Mouse (Mus musculus) myocyte (in vitro differentiated cells): ENCODE data around the gene Rps6kb1. TPM values are rescaled to one million over a fixed set of nuclear protein-coding genes. Genes with fewer than 3 reads are reported as not detected.
A peak's percentile ranks its signal among the peaks of the same experiment; 100 is the strongest.

Source experiments
- H3K27me3 ChIP-seq: one replicate; pipeline ENCODE4 v1.6.1; 2011; ENCODE audit not compliant: control insufficient read depth, insufficient read depth, insufficient read length
- H3K36me3 ChIP-seq: one replicate; pipeline ENCODE4 v1.6.1; 2011; ENCODE audit not compliant: control insufficient read depth, insufficient read depth
- H3K4me2 ChIP-seq: one replicate; pipeline ENCODE4 v1.6.1; 2011; ENCODE audit warnings: low read depth, control low read depth
- H3K4me3 ChIP-seq: one replicate; pipeline ENCODE4 v1.5.1; 2011; ENCODE audit warnings: mild to moderate bottlenecking, control low read depth, moderate library complexity
- H3K79me2 ChIP-seq: one replicate; pipeline ENCODE4 v1.6.1; 2011; ENCODE audit not compliant: control insufficient read depth, insufficient read depth
- H3ac ChIP-seq: one replicate; pipeline ENCODE4 v1.6.1; 2011; ENCODE audit not compliant: control insufficient read depth, insufficient read length
- CEBPB ChIP-seq: IDR thresholded peaks from 2 replicates; pipeline ENCODE4 v1.6.1; 2011; ENCODE audit warnings: mild to moderate bottlenecking, moderate library complexity; ENCODE audit not compliant: poor library complexity, insufficient read depth, severe bottlenecking
- E2F4 ChIP-seq: IDR thresholded peaks from one replicate; pipeline ENCODE4 v1.6.1; 2011; ENCODE audit warnings: mild to moderate bottlenecking, control low read depth, moderate library complexity; ENCODE audit not compliant: insufficient read depth
- MAX ChIP-seq: IDR thresholded peaks from one replicate; pipeline ENCODE4 v1.6.1; 2011; ENCODE audit warnings: low read depth, mild to moderate bottlenecking, control low read depth
- MYOD1 ChIP-seq, 3 experiments: IDR thresholded peaks; one replicate each; pipeline ENCODE4 v1.6.1; 2011; ENCODE audit warnings: control low read depth in 2 of 3, low read depth in 2 of 3, mild to moderate bottlenecking in 2 of 3, moderate library complexity in 1 of 3; ENCODE audit not compliant: insufficient read length in 2 of 3, control insufficient read depth in 1 of 3
- MYOG ChIP-seq, 3 experiments: IDR thresholded peaks; one replicate each; pipeline ENCODE4 v1.6.1; 2011; ENCODE audit warnings: control low read depth in 2 of 3, low read depth in 2 of 3, mild to moderate bottlenecking in 2 of 3; ENCODE audit not compliant: insufficient read length in 2 of 3, control insufficient read depth in 1 of 3, insufficient read depth in 1 of 3
- POLR2A ChIP-seq: IDR thresholded peaks from one replicate; pipeline ENCODE4 v1.6.1; 2011; ENCODE audit warnings: low read depth, mild to moderate bottlenecking, control low read depth, moderate library complexity; ENCODE audit not compliant: insufficient read length
- POLR2AphosphoS2 ChIP-seq: IDR thresholded peaks from one replicate; pipeline ENCODE4 v1.6.1; 2011; ENCODE audit warnings: low read depth, control low read depth; ENCODE audit not compliant: insufficient read length
- REST ChIP-seq: IDR thresholded peaks from one replicate; pipeline ENCODE4 v1.6.1; 2011; ENCODE audit warnings: mild to moderate bottlenecking, control low read depth, moderate library complexity; ENCODE audit not compliant: insufficient read depth, insufficient read length
- SRF ChIP-seq: IDR thresholded peaks from one replicate; pipeline ENCODE4 v1.6.1; 2011; ENCODE audit warnings: low read depth; ENCODE audit not compliant: control insufficient read depth, insufficient read length
- TCF12 ChIP-seq: IDR thresholded peaks from one replicate; pipeline ENCODE4 v1.6.1; 2011; ENCODE audit warnings: mild to moderate bottlenecking, control low read depth; ENCODE audit not compliant: poor library complexity, insufficient read depth, severe bottlenecking
- TCF3 ChIP-seq: IDR thresholded peaks from one replicate; pipeline ENCODE4 v1.6.1; 2011; ENCODE audit warnings: low read depth, control low read depth; ENCODE audit not compliant: insufficient read length
- USF1 ChIP-seq: IDR thresholded peaks from one replicate; pipeline ENCODE4 v1.6.1; 2011; ENCODE audit warnings: low read depth, mild to moderate bottlenecking, control low read depth, moderate library complexity
- polyA plus RNA-seq: library from polyadenylated mRNA; unstranded; fragments of >200 nt; fragmentation: generic; extraction: Trizol; gene quantifications from one replicate; pipeline ENCODE4 v1.2.1, GENCODE M21; 2012; ENCODE audit warnings: missing spikeins

The Rps6kb1 gene
- polyA plus RNA-seq, 1 experiment, result 13.0 TPM

DNA sequence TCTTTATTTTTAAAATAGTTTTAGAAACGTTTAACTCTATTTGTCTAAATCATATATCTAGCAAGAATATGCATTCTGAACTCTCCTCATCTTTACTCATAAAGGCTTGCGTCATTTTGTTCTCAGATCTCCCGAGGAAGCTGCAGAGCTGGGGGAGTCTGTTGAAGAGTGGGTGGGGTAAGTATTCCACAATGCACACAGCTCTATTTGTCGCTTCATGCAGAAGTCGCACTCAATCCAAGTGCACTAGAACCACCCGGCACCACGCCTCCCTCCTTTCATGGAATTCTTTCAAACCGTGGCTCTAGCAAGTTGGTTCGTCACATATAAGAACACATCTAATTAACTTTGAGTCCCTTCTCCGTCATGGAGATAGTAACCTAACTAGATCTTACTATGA is 46.0 kb upstream of the Rps6kb1 start:
- no peak overlapping the region for H3ac ChIP-seq
- H3K79me2 ChIP-seq, result peaks cover 79% of the 10 kb centered on the region
- no peak overlapping the region for H3K4me3 ChIP-seq
- TF ChIP-seq USF1, result no peak
- TF ChIP-seq CEBPB, result no peak
- no peak for TF ChIP-seq TCF12
- no peak for TF ChIP-seq MYOD1 (IDR thresholded peaks at IDR 0.05; ENCODE audit: control insufficient read depth in 1 of 3, insufficient read length in 2 of 3, low read depth in 2 of 3)
- no peak for TF ChIP-seq E2F4
- H3K27me3 ChIP-seq, result no peaks in the 10 kb centered on the region
- H3K36me3 ChIP-seq, result peaks cover 18% of the 10 kb centered on the region
- H3K4me2 ChIP-seq, result peak overlapping the region; percentile 78

DNA sequence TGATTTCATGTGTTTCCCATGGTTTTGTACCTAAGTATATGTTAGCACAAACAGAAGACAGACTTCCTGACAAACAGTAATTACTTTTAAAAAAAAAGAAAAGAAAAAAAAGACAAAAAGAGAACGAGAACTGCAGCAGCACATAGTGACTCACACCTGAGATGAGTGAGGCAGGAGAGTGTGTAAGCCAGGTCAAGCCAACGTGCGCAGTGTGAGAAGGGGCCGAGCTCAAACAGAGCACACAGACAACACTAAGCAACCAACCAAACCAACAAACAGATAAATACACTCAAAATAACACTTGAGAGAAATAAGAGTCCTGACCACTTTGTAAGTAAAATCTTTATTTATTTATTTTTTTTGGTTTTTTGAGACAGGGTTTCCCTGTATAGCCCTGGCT is 45.5 kb upstream of the Rps6kb1 start:
- Histone ChIP-seq H3K27me3 (no peaks in the 10 kb centered on the region), H3K4me2 (peak overlapping the region; percentile 21), H3K36me3 (peaks cover 23% of the 10 kb centered on the region), H3ac (no peak overlapping the region), H3K4me3 (no peak overlapping the region), H3K79me2 (peaks cover 79% of the 10 kb centered on the region)
- TF ChIP-seq POLR2A (peak; percentile 39), POLR2AphosphoS2 (no peak)

DNA sequence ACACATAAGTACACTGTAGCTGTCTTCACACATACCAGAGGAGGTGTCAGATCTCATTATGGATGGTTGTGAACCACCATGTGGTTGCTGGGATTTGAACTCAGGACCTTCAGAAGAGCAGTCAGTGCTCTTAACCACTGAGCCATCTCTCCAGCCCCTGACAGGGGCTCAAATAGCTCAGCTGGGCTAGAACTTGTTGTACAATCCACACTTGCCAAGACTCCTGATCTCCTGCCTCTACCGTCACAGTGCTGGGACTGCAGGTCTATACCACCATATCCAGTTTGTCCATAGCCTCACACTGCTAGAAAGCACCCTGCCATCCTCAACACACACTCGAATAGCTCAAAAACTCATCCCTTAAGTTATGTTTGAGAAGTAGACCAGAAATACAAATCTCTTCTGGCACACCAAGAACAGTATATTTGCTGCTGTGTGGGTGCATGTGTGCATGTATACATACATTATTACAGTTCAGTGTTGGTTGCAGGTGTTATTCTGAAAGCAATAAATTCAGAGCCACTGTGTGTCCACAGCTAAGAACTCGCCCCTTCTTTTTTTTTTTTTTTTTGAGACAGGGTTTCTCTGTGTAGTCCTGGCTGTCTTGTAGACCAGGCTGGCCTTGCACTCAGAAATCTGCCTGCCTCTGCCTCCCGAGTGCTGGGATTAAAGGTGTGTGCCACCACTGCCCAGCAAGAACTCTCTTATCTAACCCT is 44.1 kb upstream of the Rps6kb1 start:
- Histone ChIP-seq H3K27me3 (no peaks in the 10 kb centered on the region), H3ac (no peak overlapping the region), H3K4me2 (peak overlapping the region; percentile 98), H3K79me2 (peaks cover 79% of the 10 kb centered on the region), H3K36me3 (peaks cover 35% of the 10 kb centered on the region), H3K4me3 (peak overlapping the region; percentile 93)
- TF ChIP-seq USF1 (no peak), POLR2AphosphoS2 (no peak), MAX (no peak)

DNA sequence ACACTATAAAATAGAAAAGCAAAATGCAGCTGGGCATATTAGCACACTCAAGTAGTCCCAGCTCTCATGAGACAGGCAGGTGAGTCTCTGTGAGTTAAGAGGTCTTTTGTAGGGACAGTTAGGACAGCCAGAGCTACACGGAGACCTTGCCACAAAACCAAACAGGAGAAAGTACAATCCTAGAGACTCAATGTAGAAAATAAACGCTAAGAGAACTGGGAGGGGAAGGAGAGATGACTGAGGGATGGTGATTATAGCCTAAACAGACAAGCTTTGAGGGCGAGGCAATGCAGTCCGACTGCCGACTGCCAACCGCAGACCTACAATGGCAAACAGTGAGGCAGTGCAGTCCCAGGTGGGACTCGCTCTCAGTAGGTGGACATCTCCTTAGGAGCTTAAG is 43.2 kb upstream of the Rps6kb1 start:
- H3ac ChIP-seq, result peak overlapping the region; percentile 4
- H3K4me3 ChIP-seq, result peak overlapping the region; percentile 93
- TF ChIP-seq POLR2A, result peak; percentile 65
- no peak for TF ChIP-seq MAX
- TF ChIP-seq MYOD1 (IDR thresholded peaks at IDR 0.05; ENCODE audit: control insufficient read depth in 1 of 3, insufficient read length in 2 of 3, low read depth in 2 of 3), result no peak
- TF ChIP-seq SRF, result no peak
- TF ChIP-seq E2F4, result no peak
- no peak for TF ChIP-seq CEBPB
- TF ChIP-seq TCF12, result no peak
- TF ChIP-seq MYOG (IDR thresholded peaks at IDR 0.05; ENCODE audit: control insufficient read depth in 1 of 3, insufficient read depth in 1 of 3, insufficient read length in 2 of 3, low read depth in 2 of 3), result no peak
- TF ChIP-seq TCF3, result no peak
- TF ChIP-seq USF1, result no peak
- no peak for TF ChIP-seq REST
- TF ChIP-seq POLR2AphosphoS2, result peak; percentile 70
- peak overlapping the region; percentile 98 for H3K4me2 ChIP-seq
- no peaks in the 10 kb centered on the region for H3K27me3 ChIP-seq
- H3K79me2 ChIP-seq, result peaks cover 83% of the 10 kb centered on the region
- H3K36me3 ChIP-seq, result peaks cover 44% of the 10 kb centered on the region

GRCm38 (mm10) chr11:86586868-86587792 is 42.5 kb upstream of the Rps6kb1 start:
- Histone ChIP-seq H3ac (peak overlapping the region; percentile 4), H3K36me3 (peaks cover 48% of the 10 kb centered on the region), H3K79me2 (peaks cover 83% of the 10 kb centered on the region), H3K4me3 (peak overlapping the region; percentile 93), H3K27me3 (no peaks in the 10 kb centered on the region), H3K4me2 (peak overlapping the region; percentile 98)
- TF ChIP-seq POLR2AphosphoS2 (peak; percentile 99), TCF12 (no peak), E2F4 (no peak), REST (peak; percentile 49), CEBPB (peak; percentile 50), MAX (no peak), POLR2A (peak; percentile 96), USF1 (no peak), MYOD1 (IDR thresholded peaks at IDR 0.05; ENCODE audit: control insufficient read depth in 1 of 3, insufficient read length in 2 of 3, low read depth in 2 of 3) (peak in 1 of 3 experiments; percentile 27), MYOG (IDR thresholded peaks at IDR 0.05; ENCODE audit: control insufficient read depth in 1 of 3, insufficient read depth in 1 of 3, insufficient read length in 2 of 3, low read depth in 2 of 3) (peak in 1 of 3 experiments; percentile 14), TCF3 (no peak), SRF (peak; percentile 91)
